Mouse (Mus musculus) hindbrain, embryonic 16.5 days (tissue): ENCODE measurements at regions not wholly inside any gene's neighbourhood (a gene's known extent, or its start where the extent isn't known, plus 50 kb on each side); places are given as distances from the start of the nearest gene placed in this dataset.

Source experiments
- ATAC-seq: fragments of 200-750 bp; cut with Nextera tagmentation; 2 replicates; pipeline ENCODE4 v1.8.0; 2017; ENCODE audit warnings: moderate TSS enrichment, moderate library complexity
- H3K27ac ChIP-seq: fragments of 300-500 bp; sonication (generic); 2 replicates; pipeline ENCODE4 v1.5.1; 2014; ENCODE audit warnings: low read depth, mild to moderate bottlenecking, control low read depth, low read length, moderate library complexity
- H3K27me3 ChIP-seq: fragments of 300-500 bp; sonication (generic); replicated peaks from 2 replicates; pipeline ENCODE4 v1.6.1; 2014; ENCODE audit warnings: low read length; ENCODE audit not compliant: control insufficient read depth, insufficient read depth
- H3K36me3 ChIP-seq: fragments of 300-500 bp; sonication (generic); 2 replicates; pipeline ENCODE4 v1.6.1; 2014; ENCODE audit warnings: mild to moderate bottlenecking, low read length, moderate library complexity, mixed read lengths; ENCODE audit not compliant: control insufficient read depth, insufficient read depth
- H3K4me1 ChIP-seq: fragments of 300-500 bp; sonication (generic); 2 replicates; pipeline ENCODE4 v1.6.1; 2014; ENCODE audit warnings: low read depth, low read length; ENCODE audit not compliant: control insufficient read depth, insufficient read depth
- H3K4me2 ChIP-seq: fragments of 300-500 bp; sonication (generic); 2 replicates; pipeline ENCODE4 v1.6.1; 2014; ENCODE audit warnings: mild to moderate bottlenecking, low read length, control low read depth, moderate library complexity
- H3K4me3 ChIP-seq: fragments of 300-500 bp; sonication (generic); 2 replicates; pipeline ENCODE4 v1.5.1; 2014; ENCODE audit warnings: mild to moderate bottlenecking, low read length, control low read depth, moderate library complexity
- H3K9ac ChIP-seq: fragments of 300-500 bp; sonication (generic); 2 replicates; pipeline ENCODE4 v1.6.1; 2014; ENCODE audit warnings: low read depth, mild to moderate bottlenecking, control low read depth, low read length, moderate library complexity
- H3K9me3 ChIP-seq: fragments of 300-500 bp; sonication (generic); 2 replicates; pipeline ENCODE4 v1.6.1; 2014; ENCODE audit warnings: mild to moderate bottlenecking, low read length, moderate library complexity; ENCODE audit not compliant: control insufficient read depth
- WGBS: fragments of 180-500 bp; shearing (Covaris S2); extraction: QIAGEN DNeasy Blood & Tissue Kit; methylation state at CpG from one replicate; pipeline ENCODE4 v1.1.7; 2014; 5-methylcytosine and 5-hydroxymethylcytosine counted together

- 90% methylated on average over 19 of the region's 19 CpGs for WGBS
- H3K4me2 ChIP-seq: no peak overlapping the region; the same call in 1 of the 2 replicates
- H3K9me3 ChIP-seq: no peaks in the 10 kb centered on the region
- no peaks in the 10 kb centered on the region for H3K27me3 ChIP-seq
- no peaks in the 10 kb centered on the region for H3K4me1 ChIP-seq
- no peak overlapping the region for H3K9ac ChIP-seq
- no peak overlapping the region for H3K27ac ChIP-seq
- H3K4me3 ChIP-seq: no peak overlapping the region
- ATAC-seq: no peak
- no peaks in the 10 kb centered on the region for H3K36me3 ChIP-seq
Measured at GRCm38 (mm10) chr10:98806798-98807535, 107.2 kb upstream of the Atp2b1 start.

DNA sequence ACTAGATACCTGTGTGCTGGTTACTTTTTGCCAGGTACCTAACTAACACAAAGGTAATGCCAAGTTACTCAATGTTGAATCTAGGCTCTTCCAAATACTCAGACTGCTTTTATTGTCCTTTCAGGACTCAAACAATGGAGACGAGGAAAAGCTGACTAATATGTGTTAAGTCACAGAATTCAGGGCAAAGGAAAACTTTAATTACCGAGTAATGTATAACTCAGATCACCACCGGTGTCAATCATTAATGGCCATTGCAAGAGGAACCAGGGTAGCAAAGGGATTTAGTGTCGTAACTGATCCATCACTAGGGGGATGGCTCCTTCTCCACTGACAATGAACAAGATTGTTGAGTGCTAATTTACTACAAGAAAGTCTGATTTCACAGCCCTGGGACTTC lies 105.6 kb upstream of the Atp2b1 start:
- WGBS: 58% methylated on average over 4 of the region's 4 CpGs

DNA sequence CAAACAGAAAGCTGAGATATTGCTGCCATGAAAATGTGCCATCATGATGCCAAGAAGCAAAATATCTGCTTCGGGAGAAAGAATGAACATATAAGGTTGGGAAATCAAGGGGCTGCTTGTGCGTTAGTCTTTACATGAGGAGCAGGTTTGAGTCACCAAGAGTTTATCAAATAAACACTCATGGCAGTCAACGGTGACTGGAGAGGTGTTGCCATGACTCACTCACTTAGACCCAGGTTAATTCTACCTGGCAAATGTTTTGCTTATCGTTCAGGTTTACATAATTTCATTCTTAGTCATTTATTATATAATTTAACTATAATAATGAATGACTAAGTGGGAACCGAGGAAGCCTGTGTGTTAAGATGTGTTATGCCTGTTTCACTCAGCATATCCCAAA lies 85.2 kb upstream of the Atp2b1 start:
- Histone ChIP-seq H3K4me2 (no peak overlapping the region), H3K27me3 (no peaks in the 10 kb centered on the region), H3K27ac (no peak overlapping the region), H3K9ac (no peak overlapping the region), H3K9me3 (no peaks in the 10 kb centered on the region), H3K36me3 (no peaks in the 10 kb centered on the region), H3K4me3 (no peak overlapping the region), H3K4me1 (no peaks in the 10 kb centered on the region)
- no peak for ATAC-seq
- 94% methylated on average over 5 of the region's 5 CpGs for WGBS

More for the DNA sequence above, 105.6 kb upstream of the Atp2b1 start:
- Histone ChIP-seq H3K9ac (no peak overlapping the region), H3K27ac (no peak overlapping the region), H3K36me3 (no peaks in the 10 kb centered on the region), H3K27me3 (no peaks in the 10 kb centered on the region), H3K9me3 (no peaks in the 10 kb centered on the region), H3K4me3 (no peak overlapping the region), H3K4me1 (no peaks in the 10 kb centered on the region), H3K4me2 (no peak overlapping the region)
- ATAC-seq: no peak

- WGBS: 78% methylated on average over 7 of the region's 7 CpGs
- Histone ChIP-seq H3K27me3 (no peaks in the 10 kb centered on the region), H3K9ac (no peak overlapping the region), H3K27ac (no peak overlapping the region), H3K36me3 (no peaks in the 10 kb centered on the region), H3K4me2 (no peak overlapping the region), H3K4me3 (no peak overlapping the region), H3K9me3 (no peaks in the 10 kb centered on the region), H3K4me1 (no peaks in the 10 kb centered on the region)
- ATAC-seq: no peak
Measured at GRCm38 (mm10) chr10:98831488-98831887, 82.7 kb upstream of the Atp2b1 start.

GRCm38 (mm10) chr10:98837289-98838181 lies 76.7 kb upstream of the Atp2b1 start:
- H3K4me1 ChIP-seq: no peaks in the 10 kb centered on the region
- no peaks in the 10 kb centered on the region; the same call in 1 of the 2 replicates for H3K9me3 ChIP-seq
- H3K27ac ChIP-seq: no peak overlapping the region
- no peak overlapping the region for H3K4me3 ChIP-seq
- no peak overlapping the region for H3K9ac ChIP-seq
- H3K36me3 ChIP-seq: no peaks in the 10 kb centered on the region
- H3K27me3 ChIP-seq: no peaks in the 10 kb centered on the region
- ATAC-seq: no peak
- no peak overlapping the region for H3K4me2 ChIP-seq
- WGBS: 77% methylated on average over 16 of the region's 16 CpGs

DNA sequence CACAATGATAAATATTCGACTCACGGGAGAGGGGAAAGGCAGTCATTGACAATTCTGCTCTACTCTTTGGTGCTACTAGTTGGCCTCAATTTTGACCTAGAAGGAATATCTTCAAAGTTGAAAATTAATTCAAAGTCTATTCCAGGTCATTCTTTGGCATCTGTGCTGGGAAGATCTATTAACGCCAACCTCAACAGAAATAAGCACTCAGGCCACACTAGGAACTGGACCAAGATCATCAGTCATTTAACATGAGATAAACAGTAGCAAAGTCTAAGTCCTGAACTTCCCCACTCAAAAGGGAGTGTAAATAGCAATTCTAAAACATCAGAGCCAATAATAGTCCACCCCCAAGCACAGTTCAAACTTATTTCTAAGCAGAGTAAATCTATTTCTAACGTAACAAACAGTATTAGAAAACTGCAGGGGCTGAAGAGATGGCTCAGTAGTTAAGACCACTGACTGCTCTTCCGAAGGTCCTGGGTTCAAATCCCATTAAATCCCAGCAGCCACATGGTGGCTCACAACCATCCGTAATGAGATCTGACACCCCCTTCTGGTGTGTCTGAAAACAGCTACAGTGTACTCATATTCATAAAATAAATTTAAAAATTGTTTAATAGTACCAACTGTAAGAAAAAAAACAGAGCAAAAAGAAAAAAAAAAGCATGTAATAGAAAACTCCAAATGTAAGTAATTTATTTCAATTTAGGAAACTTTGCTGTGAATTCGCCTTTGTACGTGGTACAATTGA lies 75.1 kb upstream of the Atp2b1 start:
- Histone ChIP-seq H3K27ac (no peak overlapping the region), H3K36me3 (no peaks in the 10 kb centered on the region), H3K9ac (no peak overlapping the region), H3K4me1 (no peaks in the 10 kb centered on the region), H3K9me3 (peaks cover 8% of the 10 kb centered on the region), H3K27me3 (no peaks in the 10 kb centered on the region), H3K4me3 (no peak overlapping the region), H3K4me2 (no peak overlapping the region)
- ATAC-seq: no peak
- 92% methylated on average over 8 of the region's 8 CpGs for WGBS

GRCm38 (mm10) chr10:98839963-98840362 lies 74.2 kb upstream of the Atp2b1 start:
- H3K4me2 ChIP-seq: no peak overlapping the region
- H3K27ac ChIP-seq: no peak overlapping the region
- no peaks in the 10 kb centered on the region for H3K27me3 ChIP-seq
- H3K4me1 ChIP-seq: no peaks in the 10 kb centered on the region
- no peak overlapping the region for H3K9ac ChIP-seq
- 95% methylated on average over 11 of the region's 11 CpGs for WGBS
- H3K36me3 ChIP-seq: no peaks in the 10 kb centered on the region
- no peak for ATAC-seq
- H3K4me3 ChIP-seq: no peak overlapping the region
- H3K9me3 ChIP-seq: peaks cover 8% of the 10 kb centered on the region

- WGBS: 95% methylated on average over 8 of the region's 8 CpGs
- Histone ChIP-seq H3K4me3 (no peak overlapping the region), H3K36me3 (no peaks in the 10 kb centered on the region), H3K9ac (no peak overlapping the region), H3K4me2 (no peak overlapping the region), H3K9me3 (peaks cover 8% of the 10 kb centered on the region), H3K4me1 (no peaks in the 10 kb centered on the region), H3K27me3 (no peaks in the 10 kb centered on the region), H3K27ac (no peak overlapping the region)
- ATAC-seq: no peak
Measured at GRCm38 (mm10) chr10:98840411-98840810, 73.8 kb upstream of the Atp2b1 start.
